Mouse (Mus musculus) cerebellum, postnatal 10 days (tissue): ENCODE results near the gene Sdc3.

Experiments used
- DNase-seq, 2 experiments: peaks; one replicate each; pipeline ENCODE4 v3.0.0; 2021; ENCODE audit warnings: mixed read lengths in 2 of 2

The Sdc3 gene

GRCm38 (mm10) chr4:130828851-130829673, 36.7 kb downstream of the Sdc3 start:
- peak; percentile 48 to 54 for DNase-seq

GRCm38 (mm10) chr4:130834122-130834521, 41.8 kb downstream of the Sdc3 start:
- DNase-seq, result no peak

GRCm38 (mm10) chr4:130835550-130835949, 43.2 kb downstream of the Sdc3 start:
- no peak for DNase-seq

GRCm38 (mm10) chr4:130836281-130837061, 44.1 kb downstream of the Sdc3 start:
- peak; percentile 58 to 76 for DNase-seq

GRCm38 (mm10) chr4:130838585-130838984, 46.2 kb downstream of the Sdc3 start:
- no peak for DNase-seq

GRCm38 (mm10) chr4:130841107-130841840, 48.9 kb downstream of the Sdc3 start:
- DNase-seq, result peak; percentile 84 to 87

- DNase-seq, result no peak
Observed at GRCm38 (mm10) chr4:130848814-130849213, 56.5 kb downstream of the Sdc3 start.

- no peak for DNase-seq
Observed at GRCm38 (mm10) chr4:130857661-130858060, 65.3 kb downstream of the Sdc3 start.

- no peak for DNase-seq
Observed at GRCm38 (mm10) chr4:130858880-130859279, 66.5 kb downstream of the Sdc3 start.

GRCm38 (mm10) chr4:130859467-130859866, 67.1 kb downstream of the Sdc3 start:
- DNase-seq, result no peak

GRCm38 (mm10) chr4:130860902-130861652, 68.7 kb downstream of the Sdc3 start:
- no peak for DNase-seq

- peak; percentile 96 to 98 for DNase-seq
Observed at GRCm38 (mm10) chr4:130861653-130862208, 69.4 kb downstream of the Sdc3 start.

GRCm38 (mm10) chr4:130862538-130862937, 70.2 kb downstream of the Sdc3 start:
- peak in 1 of 2 experiments; percentile 39 for DNase-seq

- peak in 1 of 2 experiments; percentile 52 for DNase-seq
Observed at GRCm38 (mm10) chr4:130865460-130865859, 73.1 kb downstream of the Sdc3 start.

GRCm38 (mm10) chr4:130865901-130866371, 73.6 kb downstream of the Sdc3 start:
- DNase-seq, result peak; percentile 92 to 94

GRCm38 (mm10) chr4:130867940-130868339, 75.6 kb downstream of the Sdc3 start:
- no peak for DNase-seq

- no peak for DNase-seq
Observed at GRCm38 (mm10) chr4:130868803-130869202, 76.5 kb downstream of the Sdc3 start.

- no peak for DNase-seq
Observed at GRCm38 (mm10) chr4:130872414-130872813, 80.1 kb downstream of the Sdc3 start.

GRCm38 (mm10) chr4:130873440-130873839, 81.1 kb downstream of the Sdc3 start:
- DNase-seq, result peak; percentile 59 to 68

GRCm38 (mm10) chr4:130874601-130875000, 82.3 kb downstream of the Sdc3 start:
- DNase-seq, result peak; percentile 93 to 95
